Mouse (Mus musculus) left cerebral cortex, postnatal 4 days (tissue): ENCODE data around the gene Calcoco2. TPM values are rescaled to one million over a fixed set of nuclear protein-coding genes. Genes with fewer than 3 reads are reported as not detected.
"Not testable (repeated sequence)": the region's sequence is repeated elsewhere in the genome, so short reads cannot be mapped to it uniquely, and the experiment has no call there.

Experiments
- DNase-seq: peaks from one replicate; pipeline ENCODE4 v3.0.0-alpha.2; 2022
- intact Hi-C: fragments of 180-260 bp; cut with DNase I; formaldehyde crosslinking; loops from one replicate; pipeline ENCODE4 v1.15.1; 2025
- total RNA-seq, 2 experiments: library from RNA; stranded (reverse); gene quantifications; 2 replicates each; pipeline ENCODE4 v1.2.3; 2021

Calcoco2 gene
- total RNA-seq, result not detected

- DNase-seq, result no peak
- intact Hi-C loops, result no loop called here
Observed at GRCm38 (mm10) chr11:96111751-96112150, at the start of gene Calcoco2. TSS of gene Calcoco2 (minus strand) at chr11:96111964.

- intact Hi-C loops, result loop anchor here (5.0 kb wide), 1 partner anchor 90 kb away; no protein-coding TSS in a partner anchor
- DNase-seq, result no peak
Observed at GRCm38 (mm10) chr11:96147471-96147870, 35.7 kb upstream of the Calcoco2 start.

- peak; percentile 73 for DNase-seq
- intact Hi-C loops, result loop anchor here (5.0 kb wide), 1 partner anchor 92 kb away; no protein-coding TSS in a partner anchor
Observed at GRCm38 (mm10) chr11:96145622-96146270, 34.0 kb upstream of the Calcoco2 start.

- intact Hi-C loops, result no loop called here
- no peak for DNase-seq
Observed at GRCm38 (mm10) chr11:96143766-96144165, 32.0 kb upstream of the Calcoco2 start.

- no peak for DNase-seq
- intact Hi-C loops, result no loop called here
Observed at GRCm38 (mm10) chr11:96140726-96141175, 29.0 kb upstream of the Calcoco2 start.

- intact Hi-C loops, result no loop called here
- no peak for DNase-seq
Observed at GRCm38 (mm10) chr11:96135847-96136246, 24.1 kb upstream of the Calcoco2 start.

GRCm38 (mm10) chr11:96133239-96133865, 21.6 kb upstream of the Calcoco2 start, which contains the start of gene Ttll6:
TSS of gene Ttll6 (plus strand) at chr11:96133786.
- intact Hi-C loops, result no loop called here
- DNase-seq, result peak; percentile 50

GRCm38 (mm10) chr11:96130606-96131005, 18.8 kb upstream of the Calcoco2 start:
- DNase-seq, result no peak
- intact Hi-C loops, result no loop called here

GRCm38 (mm10) chr11:96124052-96124914, 12.5 kb upstream of the Calcoco2 start:
- intact Hi-C loops, result no loop called here

GRCm38 (mm10) chr11:96122806-96123205, 11.0 kb upstream of the Calcoco2 start:
- intact Hi-C loops, DNase-seq: not testable (repeated sequence)

More at GRCm38 (mm10) chr11:96124052-96124914, 12.5 kb upstream of the Calcoco2 start:
- peak; percentile 30 for DNase-seq

GRCm38 (mm10) chr11:96119401-96119800, 7.6 kb upstream of the Calcoco2 start:
- DNase-seq, result no peak
- intact Hi-C loops, result no loop called here

GRCm38 (mm10) chr11:96116925-96117324, 5.2 kb upstream of the Calcoco2 start:
- intact Hi-C loops, result not testable (repeated sequence)

GRCm38 (mm10) chr11:96116116-96116515, 4.4 kb upstream of the Calcoco2 start:
- no peak for DNase-seq
- intact Hi-C loops, result no loop called here

More at GRCm38 (mm10) chr11:96116925-96117324, 5.2 kb upstream of the Calcoco2 start:
- not testable (repeated sequence) for DNase-seq

GRCm38 (mm10) chr11:96115416-96115815, 3.7 kb upstream of the Calcoco2 start:
- no peak for DNase-seq
- intact Hi-C loops, result no loop called here

- intact Hi-C loops, result no loop called here
- no peak for DNase-seq
Observed at GRCm38 (mm10) chr11:96114077-96114476, 2.3 kb upstream of the Calcoco2 start.

- DNase-seq, intact Hi-C loops: not testable (repeated sequence)
Observed at GRCm38 (mm10) chr11:96110950-96111349, 814 bp downstream of the Calcoco2 start.

- intact Hi-C loops, result no loop called here
- DNase-seq, result no peak
Observed at GRCm38 (mm10) chr11:96108376-96108775, 3.4 kb downstream of the Calcoco2 start.

- intact Hi-C loops, result loop anchor here (5.0 kb wide), 1 partner anchor 34 kb away; no protein-coding TSS in a partner anchor
- peak; percentile 38 for DNase-seq
Observed at GRCm38 (mm10) chr11:96093361-96093760, 18.4 kb downstream of the Calcoco2 start.

- intact Hi-C loops, result loop anchor here (5.0 kb wide), 1 partner anchor 35 kb away; no protein-coding TSS in a partner anchor
- DNase-seq, result no peak
Observed at GRCm38 (mm10) chr11:96092674-96093291, 19.0 kb downstream of the Calcoco2 start.

GRCm38 (mm10) chr11:96091073-96091472, 20.7 kb downstream of the Calcoco2 start:
- intact Hi-C loops, result loop anchor here (5.0 kb wide), 1 partner anchor 36 kb away; no protein-coding TSS in a partner anchor
- no peak for DNase-seq
